Mouse (Mus musculus) embryo, embryonic 10.5 days (tissue): ENCODE data around the gene Dlg5.

Experiments used
- DNase-seq: peaks from one replicate; pipeline ENCODE4 v3.0.0-alpha.2; 2015; ENCODE audit warnings: low spot score

The Dlg5 gene

DNA sequence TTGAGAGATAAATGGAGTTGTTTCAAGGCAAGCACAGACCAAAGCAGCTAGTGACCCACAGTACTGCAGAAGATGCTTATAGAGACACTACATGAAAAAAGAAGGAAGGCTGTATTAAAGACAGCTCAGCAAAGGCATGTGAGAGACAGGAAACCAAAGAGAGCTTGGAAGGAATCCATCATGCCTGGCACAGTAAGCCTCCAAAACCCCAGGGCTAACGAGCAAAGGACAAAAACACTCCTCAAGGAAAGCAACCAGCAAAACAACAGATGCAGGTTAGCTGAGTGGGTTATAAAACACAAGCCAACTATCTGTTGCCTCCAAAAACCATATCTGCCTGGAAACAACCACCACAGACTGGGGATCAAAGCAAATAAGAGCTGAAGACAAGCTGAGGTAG is 121.5 kb downstream of the Dlg5 start:
- no peak for DNase-seq

DNA sequence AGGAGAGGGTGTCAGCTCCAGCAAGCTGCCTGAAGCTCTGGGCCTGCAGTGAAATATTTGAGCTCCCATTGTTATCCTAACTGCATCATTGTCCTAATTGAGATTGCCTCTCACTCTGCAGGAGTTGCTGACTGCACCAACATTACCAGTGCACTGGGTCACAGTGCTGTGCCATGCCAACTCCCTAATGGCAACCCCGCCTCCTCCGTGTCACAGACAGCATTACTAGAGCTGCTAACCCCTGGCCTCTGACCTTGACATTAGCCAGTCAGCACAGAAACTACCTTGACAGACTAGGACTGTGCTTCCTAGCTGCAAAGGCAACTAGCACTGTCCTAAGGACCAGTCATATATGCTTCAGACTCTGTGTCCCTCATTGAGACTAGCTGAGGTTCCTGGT is 139.0 kb downstream of the Dlg5 start:
- no peak for DNase-seq

DNA sequence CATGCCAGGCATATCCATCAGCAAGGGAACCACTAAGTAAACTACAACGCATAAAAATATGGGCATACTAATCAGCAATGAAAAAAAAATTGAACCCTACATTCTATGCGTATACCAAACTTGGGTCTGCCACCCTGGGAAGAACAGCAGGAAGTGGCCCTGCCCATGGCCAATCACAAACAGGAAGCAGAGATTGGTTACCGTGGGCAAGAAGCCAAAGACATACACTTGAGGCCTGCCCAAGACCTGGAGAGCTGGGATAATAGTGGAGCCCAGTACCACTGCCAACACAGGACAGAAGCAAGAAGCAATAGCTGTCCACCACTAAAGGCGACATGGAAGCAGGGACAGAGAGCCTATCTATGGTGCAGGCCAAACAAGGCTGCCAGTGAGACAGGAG is 146.9 kb downstream of the Dlg5 start:
- no peak for DNase-seq

DNA sequence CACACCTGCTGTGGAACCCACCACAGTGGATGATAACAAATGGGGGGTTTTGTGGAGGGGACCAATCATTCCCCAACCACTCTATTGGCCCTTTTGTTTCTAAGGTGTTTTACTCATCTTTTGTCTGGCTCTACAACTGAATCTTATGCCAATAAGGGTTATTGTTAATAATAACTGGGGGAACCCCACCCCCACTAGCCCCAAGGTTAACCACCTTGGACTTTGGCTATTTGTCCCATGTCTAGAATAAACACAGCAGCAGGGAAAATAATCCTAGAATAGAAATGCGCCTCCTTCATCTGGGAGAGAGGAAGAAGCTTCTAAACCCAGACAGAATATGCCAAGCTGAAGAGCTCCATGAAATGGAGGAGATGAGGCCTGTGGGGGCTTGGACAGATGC is 151.1 kb downstream of the Dlg5 start:
- no peak for DNase-seq

DNA sequence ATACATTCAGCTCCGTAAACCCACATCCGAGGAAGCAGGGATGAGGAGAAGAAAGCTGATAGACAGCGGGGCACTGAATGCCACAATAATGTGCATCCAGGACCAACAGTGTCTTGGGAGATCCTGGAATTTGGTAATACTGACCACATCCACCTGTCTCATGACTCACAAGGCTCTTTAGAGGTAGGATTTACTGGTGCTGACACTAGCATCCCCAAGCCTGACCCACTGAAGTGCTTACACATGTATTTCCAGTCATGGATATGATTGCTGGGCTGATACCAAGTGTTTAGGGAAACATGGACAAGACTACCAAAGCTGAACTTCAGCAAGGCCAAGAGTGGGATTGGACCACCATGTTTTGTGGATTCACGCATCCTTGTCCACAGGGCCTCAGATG is 152.5 kb downstream of the Dlg5 start:
- DNase-seq: no peak

DNA sequence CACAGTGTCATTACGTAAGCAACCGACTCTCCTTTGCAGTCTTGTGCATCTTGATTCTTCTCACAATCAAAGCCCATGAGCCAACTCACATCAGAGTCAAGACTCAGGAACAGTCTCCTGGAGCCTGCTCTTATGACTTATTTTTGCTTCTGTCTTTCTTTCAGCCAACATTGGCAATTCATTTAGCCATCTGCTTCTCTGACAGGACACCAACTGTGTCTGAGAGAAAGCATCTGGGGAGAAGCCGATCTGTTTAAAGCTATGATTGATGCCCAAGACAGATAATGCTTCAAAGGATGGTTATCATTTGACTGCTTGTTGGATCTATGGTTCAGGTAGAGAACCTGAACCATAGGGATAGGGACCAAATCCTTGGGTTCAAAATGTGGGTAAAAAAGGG is 153.3 kb downstream of the Dlg5 start:
- no peak for DNase-seq

DNA sequence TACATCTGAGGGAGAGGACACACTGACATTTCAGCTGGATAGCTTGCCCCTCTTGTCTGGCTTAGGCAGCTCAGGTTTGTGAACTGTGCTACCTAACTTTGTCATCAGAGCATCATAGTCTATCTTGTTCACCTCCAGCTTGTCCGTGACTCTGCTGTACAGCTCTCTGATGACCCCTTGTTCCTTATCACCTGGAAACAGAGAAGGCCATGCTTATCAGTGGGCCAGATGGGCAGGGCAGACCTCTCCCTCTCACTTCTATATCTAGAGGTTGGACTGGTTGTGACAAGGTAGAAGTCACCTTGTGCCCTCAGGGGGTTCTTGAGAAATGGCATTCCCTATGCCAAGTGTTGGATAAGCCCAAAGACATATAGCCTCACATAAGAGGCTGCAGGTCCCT is 154.9 kb downstream of the Dlg5 start:
- no peak for DNase-seq

DNA sequence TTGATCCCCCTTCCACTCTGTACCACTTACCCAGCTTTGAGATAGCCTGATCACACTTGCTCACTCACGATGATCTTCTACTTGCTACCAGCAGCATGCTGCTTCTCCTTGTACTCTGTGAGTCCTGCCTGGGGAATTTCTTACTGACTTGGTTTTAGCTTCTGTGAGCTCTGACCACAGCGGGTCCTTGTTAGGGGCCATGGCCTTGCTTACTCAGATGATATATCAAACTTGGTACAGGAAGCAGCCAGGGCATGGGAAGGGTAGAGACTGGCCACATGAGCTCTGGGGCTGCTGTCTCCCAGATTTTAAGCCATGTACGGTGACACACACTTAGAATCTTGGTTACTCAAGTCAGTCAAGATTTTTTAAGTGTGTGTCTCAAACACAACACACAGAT is 156.5 kb downstream of the Dlg5 start:
- DNase-seq: no peak

DNA sequence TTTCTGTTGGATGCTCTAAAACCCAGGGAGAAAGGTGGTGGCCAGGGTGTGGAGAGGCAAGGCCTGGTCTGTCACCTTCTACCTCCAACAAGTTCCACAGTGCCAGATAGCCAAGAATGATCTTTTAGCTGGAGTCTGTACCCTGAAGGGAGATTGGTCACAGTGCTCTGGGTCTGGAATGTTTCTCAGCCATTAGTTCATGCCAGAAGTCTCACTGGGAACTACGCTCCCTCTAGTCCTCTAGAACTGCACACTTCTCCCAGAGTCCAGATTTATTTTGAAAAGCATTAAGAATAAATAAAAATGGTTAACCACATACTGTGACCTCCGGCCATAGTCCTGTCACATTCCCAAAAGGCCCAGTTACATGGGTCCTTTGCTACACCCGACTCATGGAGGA is 158.3 kb downstream of the Dlg5 start:
- DNase-seq: no peak

DNA sequence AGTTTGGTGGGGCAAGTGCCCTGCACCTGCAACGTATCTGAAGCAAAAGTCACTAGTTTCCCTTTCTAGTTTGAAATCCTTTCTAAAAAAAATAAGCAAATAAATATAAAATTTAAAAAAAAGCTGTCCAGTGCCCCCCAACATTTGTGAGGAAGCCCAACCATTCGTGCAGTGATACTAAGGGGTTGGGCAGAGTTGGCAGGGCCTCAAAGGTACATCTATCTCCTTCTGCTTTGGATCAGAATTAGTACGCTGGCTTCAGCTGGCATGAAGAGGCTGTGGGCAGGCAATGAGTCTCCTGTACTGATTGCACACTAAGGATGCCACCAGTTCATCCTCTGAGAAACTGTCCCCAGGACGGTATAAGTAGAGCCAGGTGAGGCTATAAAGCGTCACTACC is 159.2 kb downstream of the Dlg5 start:
- no peak for DNase-seq
